Mouse (Mus musculus) ES-Bruce4 (cell line): ENCODE measurements around the gene Psma5. TPM values are rescaled to one million over a fixed set of nuclear protein-coding genes. Genes with fewer than 3 reads are reported as not detected.

Experiments used
- H3K27ac ChIP-seq: 2 replicates; pipeline ENCODE4 v1.5.1; 2012; ENCODE audit warnings: low read length, inconsistent platforms; ENCODE audit not compliant: insufficient read depth
- H3K27me3 ChIP-seq: 2 replicates; pipeline ENCODE4 v1.6.1; 2012; ENCODE audit warnings: mild to moderate bottlenecking, low read length, inconsistent platforms; ENCODE audit not compliant: control insufficient read depth, poor library complexity, insufficient read depth, severe bottlenecking
- H3K36me3 ChIP-seq: 2 replicates; pipeline ENCODE4 v1.6.1; 2012; ENCODE audit warnings: inconsistent platforms, mild to moderate bottlenecking, low read length, moderate library complexity; ENCODE audit not compliant: control insufficient read depth, poor library complexity, insufficient read depth, severe bottlenecking
- H3K4me1 ChIP-seq: one replicate; pipeline ENCODE4 v1.8.1; 2011; ENCODE audit warnings: low read length; ENCODE audit not compliant: control insufficient read depth, insufficient read depth
- H3K4me3 ChIP-seq: 2 replicates; pipeline ENCODE4 v1.5.1; 2011; ENCODE audit warnings: low read depth, mild to moderate bottlenecking, low read length
- H3K9ac ChIP-seq: 2 replicates; pipeline ENCODE4 v1.6.1; 2012; ENCODE audit warnings: low read depth, mild to moderate bottlenecking, inconsistent platforms; ENCODE audit not compliant: poor library complexity, severe bottlenecking
- H3K9me3 ChIP-seq: replicated peaks from 2 replicates; pipeline ENCODE4 v1.6.1; 2012; ENCODE audit warnings: mild to moderate bottlenecking, low read length, inconsistent platforms; ENCODE audit not compliant: control insufficient read depth, poor library complexity, insufficient read depth, severe bottlenecking
- CTCF ChIP-seq: IDR thresholded peaks from one replicate; pipeline ENCODE4 v1.8.1; 2011; ENCODE audit warnings: low read depth, low read length
- EP300 ChIP-seq: IDR thresholded peaks from 2 replicates; pipeline ENCODE4 v1.6.1; 2011; ENCODE audit warnings: low read depth, low read length; ENCODE audit not compliant: insufficient read depth
- POLR2A ChIP-seq: IDR thresholded peaks from one replicate; pipeline ENCODE4 v1.8.1; 2011; ENCODE audit warnings: low read length; ENCODE audit not compliant: insufficient read depth
- polyA plus RNA-seq: library from polyadenylated mRNA; stranded (reverse); fragments of >200 nt; gene quantifications from 2 replicates; pipeline ENCODE4 v1.2.4, GENCODE M21; 2011; ENCODE audit warnings: low read depth; ENCODE audit not compliant: missing spikeins, insufficient read depth, insufficient read length

Psma5 gene
- polyA plus RNA-seq, 1 experiment, result 159 TPM

DNA sequence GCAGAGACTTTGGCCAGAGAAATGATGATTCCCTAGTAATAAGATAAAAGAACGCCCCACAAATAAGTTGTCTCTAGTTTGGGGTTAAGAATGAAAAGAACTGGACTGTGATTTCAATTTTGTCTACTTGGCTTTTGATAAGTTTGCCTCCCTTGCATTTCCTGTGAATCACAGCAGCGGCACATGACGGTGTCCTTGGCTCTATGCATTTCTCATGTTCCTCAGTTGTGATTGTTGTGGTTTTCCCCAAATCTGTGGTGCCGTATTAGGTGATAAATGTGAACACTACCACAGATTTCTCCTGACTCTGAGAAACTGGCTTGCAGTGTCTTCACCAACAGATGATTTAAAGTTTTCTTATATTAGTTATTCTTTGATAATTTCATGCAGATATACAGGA, 65.4 kb downstream of the Psma5 start:
- H3K36me3 ChIP-seq, result no peaks in the 10 kb centered on the region
- H3K9ac ChIP-seq, result no peak overlapping the region
- no peaks in the 10 kb centered on the region for H3K9me3 ChIP-seq
- no peak overlapping the region for H3K27ac ChIP-seq
- no peak for TF ChIP-seq CTCF
- TF ChIP-seq POLR2A, result no peak
- TF ChIP-seq EP300, result no peak
- no peaks in the 10 kb centered on the region for H3K27me3 ChIP-seq
- H3K4me1 ChIP-seq, result peaks cover 3% of the 10 kb centered on the region
- no peak overlapping the region for H3K4me3 ChIP-seq

DNA sequence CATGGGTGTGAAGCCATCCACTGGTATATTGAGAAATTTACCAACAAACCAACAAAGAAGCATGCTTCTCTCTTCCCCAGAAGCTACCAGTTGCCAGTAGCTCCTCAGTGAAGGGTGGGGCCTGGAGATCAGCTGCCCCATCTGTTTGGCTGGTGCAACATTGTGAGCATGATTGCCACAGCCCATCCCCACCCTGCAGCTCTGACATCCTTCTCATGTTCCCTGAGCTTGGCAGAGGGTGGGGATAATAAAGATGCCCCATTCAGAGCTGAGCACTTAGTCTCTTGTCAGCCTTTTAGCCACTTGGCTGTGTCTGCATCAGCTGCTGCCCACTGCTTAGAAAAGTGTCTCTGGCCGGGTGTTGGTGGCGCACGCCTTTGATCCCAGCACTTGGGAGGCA, 66.2 kb downstream of the Psma5 start:
- Histone ChIP-seq H3K9me3 (no peaks in the 10 kb centered on the region), H3K27ac (no peak overlapping the region), H3K4me3 (no peak overlapping the region), H3K4me1 (peaks cover 3% of the 10 kb centered on the region), H3K9ac (no peak overlapping the region), H3K36me3 (no peaks in the 10 kb centered on the region), H3K27me3 (no peaks in the 10 kb centered on the region)
- TF ChIP-seq CTCF (no peak), EP300 (no peak), POLR2A (no peak)

DNA sequence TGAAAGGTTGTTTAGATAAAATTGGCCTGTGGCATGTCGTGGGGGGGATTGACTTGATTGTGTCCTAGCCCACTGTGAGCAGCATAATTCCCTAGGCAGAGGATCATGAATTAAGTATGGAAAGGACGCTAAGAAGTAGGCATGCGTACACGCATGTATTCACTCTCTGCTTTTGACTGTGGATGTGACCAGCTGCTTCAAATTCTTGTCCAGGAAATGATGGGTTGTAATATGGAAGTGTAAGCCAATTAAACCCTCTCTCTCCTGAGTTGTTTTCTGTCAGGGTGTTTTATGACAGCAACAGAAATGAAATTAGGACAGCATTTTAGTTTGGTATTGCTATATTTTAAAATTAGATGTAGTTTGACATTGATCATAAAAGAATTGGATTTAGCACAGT, 68.1 kb downstream of the Psma5 start:
- Histone ChIP-seq H3K27ac (no peak overlapping the region), H3K4me1 (no peaks in the 10 kb centered on the region), H3K9me3 (no peaks in the 10 kb centered on the region), H3K9ac (no peak overlapping the region), H3K4me3 (no peak overlapping the region), H3K36me3 (no peaks in the 10 kb centered on the region), H3K27me3 (no peaks in the 10 kb centered on the region)
- TF ChIP-seq POLR2A (no peak), CTCF (no peak), EP300 (no peak)

DNA sequence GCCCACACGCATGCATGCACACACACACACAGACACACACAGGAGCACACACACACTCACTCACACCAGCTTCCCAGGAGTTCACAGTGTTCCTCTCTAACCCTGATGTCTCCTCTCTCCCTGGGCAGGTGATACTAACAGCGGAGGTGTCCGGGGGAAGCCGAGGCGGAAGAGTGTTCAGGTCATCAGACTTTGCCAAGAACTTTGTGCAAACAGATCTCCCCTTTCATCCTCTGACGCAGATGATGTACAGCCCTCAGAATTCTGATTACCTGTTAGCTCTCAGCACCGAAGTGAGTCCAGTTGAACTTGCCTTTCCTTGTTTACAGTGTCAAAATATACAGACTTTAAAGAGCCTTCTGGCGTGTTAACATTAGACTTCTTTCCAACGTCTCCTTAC, 68.8 kb downstream of the Psma5 start:
- Histone ChIP-seq H3K4me1 (no peaks in the 10 kb centered on the region), H3K4me3 (no peak overlapping the region), H3K27ac (no peak overlapping the region), H3K27me3 (no peaks in the 10 kb centered on the region), H3K9me3 (no peaks in the 10 kb centered on the region), H3K9ac (no peak overlapping the region), H3K36me3 (no peaks in the 10 kb centered on the region)
- no peak for TF ChIP-seq POLR2A
- TF ChIP-seq CTCF, result no peak
- TF ChIP-seq EP300, result no peak

DNA sequence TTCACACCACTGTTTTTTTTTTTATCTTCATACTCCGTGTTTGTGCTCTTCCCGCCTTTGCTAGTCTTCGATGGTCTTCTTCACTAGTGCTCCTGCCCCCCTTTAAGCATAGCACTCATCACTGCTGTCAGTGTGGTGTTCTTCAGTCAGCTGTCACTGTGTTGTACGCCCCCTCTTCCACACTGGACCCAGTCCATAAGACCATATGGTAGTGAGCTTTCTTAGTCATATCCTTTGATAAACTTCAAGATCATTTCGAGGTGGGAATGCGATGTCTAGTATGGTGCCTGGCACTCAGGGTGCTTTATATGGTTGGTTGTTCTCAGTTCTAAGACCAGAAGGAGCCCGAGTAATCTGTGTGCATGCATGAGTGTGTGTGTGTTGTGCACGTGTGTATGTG, 70.5 kb downstream of the Psma5 start:
- Histone ChIP-seq H3K4me3 (no peak overlapping the region), H3K9ac (no peak overlapping the region), H3K27ac (no peak overlapping the region), H3K4me1 (no peaks in the 10 kb centered on the region), H3K27me3 (no peaks in the 10 kb centered on the region), H3K36me3 (no peaks in the 10 kb centered on the region), H3K9me3 (no peaks in the 10 kb centered on the region)
- TF ChIP-seq EP300, result no peak
- no peak for TF ChIP-seq POLR2A
- TF ChIP-seq CTCF, result no peak

DNA sequence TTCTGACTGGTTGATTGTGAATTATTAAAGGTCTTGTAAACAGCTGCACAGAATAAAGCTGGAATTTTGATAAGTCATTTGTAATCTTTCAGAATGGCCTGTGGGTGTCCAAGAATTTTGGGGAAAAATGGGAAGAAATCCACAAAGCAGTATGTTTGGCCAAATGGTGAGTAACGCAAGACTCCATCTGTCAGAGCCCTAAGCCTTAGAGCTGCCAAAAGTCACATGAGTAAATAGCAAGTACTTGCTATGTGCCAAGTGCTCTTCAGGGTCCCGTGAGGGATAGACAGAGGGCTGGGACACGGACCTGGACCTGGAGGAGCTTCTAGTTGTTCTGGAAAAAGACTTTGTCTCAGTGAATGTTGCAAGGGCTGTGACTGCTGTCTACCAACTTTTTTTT, 71.2 kb downstream of the Psma5 start:
- H3K27me3 ChIP-seq, result no peaks in the 10 kb centered on the region
- TF ChIP-seq CTCF (no peak), EP300 (no peak), POLR2A (no peak)
- no peaks in the 10 kb centered on the region for H3K9me3 ChIP-seq
- H3K4me3 ChIP-seq, result no peak overlapping the region
- no peaks in the 10 kb centered on the region for H3K4me1 ChIP-seq
- H3K27ac ChIP-seq, result no peak overlapping the region
- H3K36me3 ChIP-seq, result no peaks in the 10 kb centered on the region; the same call in 1 of the 2 replicates
- H3K9ac ChIP-seq, result no peak overlapping the region
